Mouse (Mus musculus) midbrain, embryonic 16.5 days (tissue): ENCODE results near the gene Cul1. TPM values are rescaled to one million over a fixed set of nuclear protein-coding genes. Genes with fewer than 3 reads are reported as not detected.
"Not testable (repeated sequence)": the region's sequence is repeated elsewhere in the genome, so short reads cannot be mapped to it uniquely, and the experiment has no call there.

Experiments used
- ATAC-seq: fragments of 200-750 bp; cut with Nextera tagmentation; 2 replicates; pipeline ENCODE4 v1.8.0; 2017; ENCODE audit warnings: moderate TSS enrichment
- H3K27ac ChIP-seq: fragments of 300-500 bp; sonication (generic); 2 replicates; pipeline ENCODE4 v1.5.1; 2014; ENCODE audit warnings: mild to moderate bottlenecking, low read length, mixed read lengths
- H3K27me3 ChIP-seq: fragments of 300-500 bp; sonication (generic); 2 replicates; pipeline ENCODE4 v1.6.1; 2014; ENCODE audit warnings: low read depth, low read length, mixed read lengths; ENCODE audit not compliant: control insufficient read depth, insufficient read depth
- H3K36me3 ChIP-seq: fragments of 300-500 bp; sonication (generic); 2 replicates; pipeline ENCODE4 v1.6.1; 2014; ENCODE audit warnings: mild to moderate bottlenecking, low read length, moderate library complexity, mixed read lengths; ENCODE audit not compliant: control insufficient read depth, insufficient read depth
- H3K4me1 ChIP-seq: fragments of 300-500 bp; sonication (generic); 2 replicates; pipeline ENCODE4 v1.6.1; 2014; ENCODE audit warnings: mild to moderate bottlenecking, low read length, mixed read lengths; ENCODE audit not compliant: control insufficient read depth, insufficient read depth
- H3K4me2 ChIP-seq: fragments of 300-500 bp; sonication (generic); 2 replicates; pipeline ENCODE4 v1.6.1; 2014; ENCODE audit warnings: mild to moderate bottlenecking, low read length, mixed read lengths
- H3K4me3 ChIP-seq: fragments of 300-500 bp; sonication (generic); 2 replicates; pipeline ENCODE4 v1.5.1; 2014; ENCODE audit warnings: low read depth, mild to moderate bottlenecking, low read length, moderate library complexity, mixed read lengths
- H3K9ac ChIP-seq: fragments of 300-500 bp; sonication (generic); 2 replicates; pipeline ENCODE4 v1.6.1; 2014; ENCODE audit warnings: low read depth, low read length, mixed read lengths
- H3K9me3 ChIP-seq: fragments of 300-500 bp; sonication (generic); replicated peaks from 2 replicates; pipeline ENCODE4 v1.6.1; 2014; ENCODE audit warnings: mild to moderate bottlenecking, low read length, mixed read lengths; ENCODE audit not compliant: control insufficient read depth, poor library complexity, severe bottlenecking
- WGBS: fragments of 180-500 bp; shearing (Covaris S2); extraction: QIAGEN DNeasy Blood & Tissue Kit; methylation state at CpG from one replicate; pipeline ENCODE4 v1.1.7; 2014; 5-methylcytosine and 5-hydroxymethylcytosine counted together
- polyA plus RNA-seq: library from polyadenylated mRNA; unstranded; fragments of >200 nt; fragmentation: Nextera tagmentation; extraction: Ambion mirVana; gene quantifications from 2 replicates; pipeline ENCODE4 v1.2.1, GENCODE M21; 2015

Gene Cul1
- polyA plus RNA-seq, 1 experiment from 2014 or later: 130 TPM

GRCm38 (mm10) chr6:47432795-47433194 lies 20.4 kb upstream of the Cul1 start:
- not testable (repeated sequence) for H3K9ac ChIP-seq, H3K36me3 ChIP-seq, H3K4me3 ChIP-seq, H3K4me2 ChIP-seq, H3K9me3 ChIP-seq, H3K27ac ChIP-seq, ATAC-seq, H3K27me3 ChIP-seq, H3K4me1 ChIP-seq
- WGBS: 93% methylated on average over 8 of the region's 12 CpGs

- no peaks in the 10 kb centered on the region for H3K27me3 ChIP-seq
- H3K9me3 ChIP-seq: no peaks in the 10 kb centered on the region
- H3K27ac ChIP-seq: no peak overlapping the region
- H3K4me2 ChIP-seq: no peak overlapping the region
- 79% methylated on average over 2 of the region's 2 CpGs for WGBS
- H3K9ac ChIP-seq: no peak overlapping the region
- no peaks in the 10 kb centered on the region for H3K4me1 ChIP-seq
- H3K4me3 ChIP-seq: no peak overlapping the region
- no peaks in the 10 kb centered on the region for H3K36me3 ChIP-seq
- no peak for ATAC-seq
Observed at GRCm38 (mm10) chr6:47440080-47440479, 13.1 kb upstream of the Cul1 start.

GRCm38 (mm10) chr6:47447658-47448057 lies 5.5 kb upstream of the Cul1 start:
- Histone ChIP-seq H3K27me3 (no peaks in the 10 kb centered on the region), H3K9ac (no peak overlapping the region), H3K36me3 (no peaks in the 10 kb centered on the region), H3K4me3 (no peak overlapping the region), H3K4me1 (no peaks in the 10 kb centered on the region), H3K9me3 (no peaks in the 10 kb centered on the region), H3K4me2 (no peak overlapping the region), H3K27ac (no peak overlapping the region)
- 87% methylated on average over 1 of the region's 1 CpGs for WGBS
- no peak for ATAC-seq

DNA sequence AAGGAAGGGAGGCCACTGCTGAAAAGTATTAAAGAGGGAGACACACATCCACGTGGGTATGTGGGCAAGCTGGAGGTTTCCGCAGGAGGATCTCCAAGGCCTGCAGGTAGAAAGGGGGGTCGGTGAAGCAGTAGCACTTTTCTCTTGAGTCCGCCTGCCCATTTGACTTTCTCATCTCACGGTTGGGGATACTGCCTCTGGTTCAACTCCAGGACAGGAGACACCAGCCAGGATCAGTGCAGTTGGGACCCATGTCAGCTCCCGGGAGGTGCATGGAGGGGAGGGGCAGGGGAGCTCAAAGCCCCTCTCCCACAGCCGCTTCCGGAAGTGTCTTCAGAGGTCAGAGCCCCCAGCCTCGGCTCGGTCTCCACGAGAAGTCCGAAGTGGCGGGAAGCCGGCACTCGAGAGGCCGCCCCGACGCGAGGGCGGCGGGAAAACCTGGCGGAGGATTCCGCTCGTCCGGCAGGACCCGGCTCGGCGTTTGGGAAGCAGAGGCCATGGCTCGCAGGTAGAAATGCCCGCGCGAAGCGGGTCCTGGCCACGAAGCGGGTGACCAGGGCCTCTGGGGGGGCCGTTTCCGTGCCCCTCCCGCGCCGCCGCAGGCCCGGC lies 428 bp downstream of the Cul1 start:
- Histone ChIP-seq H3K9me3 (no peaks in the 10 kb centered on the region), H3K9ac (peak overlapping the region; percentile 100), H3K4me2 (peak overlapping the region; percentile 81), H3K4me1 (peaks cover 29% of the 10 kb centered on the region), H3K27ac (peak overlapping the region; percentile 97), H3K27me3 (no peaks in the 10 kb centered on the region), H3K36me3 (no peaks in the 10 kb centered on the region), H3K4me3 (peak overlapping the region; percentile 98)
- peak; percentile 70 for ATAC-seq
- under 1% methylated on average over 41 of the region's 42 CpGs for WGBS

DNA sequence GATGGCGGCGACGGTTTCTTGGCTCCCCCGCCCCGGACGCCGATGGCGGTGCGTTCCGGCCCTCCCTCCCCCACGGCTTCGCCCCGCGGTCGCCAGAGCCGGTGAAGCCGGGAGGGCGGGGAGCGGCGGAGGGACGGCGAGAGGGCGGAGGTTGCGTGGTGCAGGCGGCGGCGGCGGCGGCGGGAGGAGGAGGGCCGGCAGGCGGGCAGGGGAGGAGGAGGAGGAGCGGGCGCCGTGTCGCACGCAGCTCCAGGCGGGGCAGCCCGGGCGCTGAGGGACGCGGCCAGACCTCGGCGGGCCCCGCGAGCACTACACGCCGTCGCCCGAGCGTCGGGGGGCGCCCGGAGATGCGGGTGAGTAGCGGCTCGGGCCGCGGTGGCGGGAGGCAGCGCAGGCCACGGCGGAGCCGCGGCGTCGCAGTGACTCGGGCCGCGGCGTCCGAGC lies 955 bp downstream of the Cul1 start:
- Histone ChIP-seq H3K9ac (peak overlapping the region; percentile 100), H3K4me1 (peaks cover 29% of the 10 kb centered on the region), H3K4me3 (peak overlapping the region; percentile 98), H3K27ac (peak overlapping the region; percentile 97), H3K9me3 (no peaks in the 10 kb centered on the region), H3K4me2 (peak overlapping the region; percentile 95), H3K27me3 (no peaks in the 10 kb centered on the region), H3K36me3 (no peaks in the 10 kb centered on the region)
- peak; percentile 93 for ATAC-seq
- under 1% methylated on average over 32 of the region's 72 CpGs for WGBS

- peak overlapping the region; percentile 100 for H3K9ac ChIP-seq
- ATAC-seq: peak; percentile 82
- H3K4me1 ChIP-seq: peaks cover 29% of the 10 kb centered on the region
- H3K36me3 ChIP-seq: no peaks in the 10 kb centered on the region
- no peaks in the 10 kb centered on the region for H3K27me3 ChIP-seq
- H3K4me2 ChIP-seq: peak overlapping the region; percentile 95
- peak overlapping the region; percentile 98 for H3K4me3 ChIP-seq
- WGBS: under 1% methylated on average over 76 of the region's 79 CpGs
- peak overlapping the region; percentile 97 for H3K27ac ChIP-seq
- no peaks in the 10 kb centered on the region for H3K9me3 ChIP-seq
Observed at GRCm38 (mm10) chr6:47454575-47455571, 1.7 kb downstream of the Cul1 start.

- Histone ChIP-seq H3K9ac (peak overlapping the region; percentile 46; the same call in 1 of the 2 replicates), H3K27me3 (no peaks in the 10 kb centered on the region), H3K4me2 (peak overlapping the region; percentile 95), H3K4me3 (peak overlapping the region; percentile 98), H3K27ac (no peak overlapping the region), H3K36me3 (no peaks in the 10 kb centered on the region), H3K9me3 (no peaks in the 10 kb centered on the region), H3K4me1 (peaks cover 29% of the 10 kb centered on the region)
- no peak for ATAC-seq
- WGBS: 88% methylated on average over 1 of the region's 1 CpGs
Observed at GRCm38 (mm10) chr6:47455843-47456242, 2.6 kb downstream of the Cul1 start.

DNA sequence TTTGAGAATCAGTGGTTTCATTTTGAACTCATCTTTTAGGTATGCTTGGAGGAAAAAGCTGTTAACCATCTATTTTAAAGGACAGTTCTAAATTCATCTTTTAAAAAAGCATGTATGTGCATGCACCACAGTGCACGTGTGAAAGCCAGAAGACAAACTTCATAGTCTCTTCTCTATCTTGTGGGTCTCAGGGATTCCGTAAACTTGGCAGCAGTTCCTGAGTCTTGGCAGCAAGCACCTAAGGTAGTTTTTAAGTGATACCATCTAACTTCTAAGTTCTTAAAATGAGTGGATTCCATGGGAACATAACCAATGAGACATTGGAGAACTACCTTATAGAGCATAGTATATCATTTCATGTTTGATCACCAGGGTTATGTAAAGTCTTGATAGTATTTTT lies 3.7 kb downstream of the Cul1 start:
- WGBS: 78% methylated on average over 2 of the region's 2 CpGs
- Histone ChIP-seq H3K9me3 (no peaks in the 10 kb centered on the region), H3K4me2 (no peak overlapping the region), H3K27me3 (no peaks in the 10 kb centered on the region), H3K4me3 (no peak overlapping the region), H3K4me1 (peaks cover 29% of the 10 kb centered on the region), H3K9ac (no peak overlapping the region), H3K27ac (no peak overlapping the region), H3K36me3 (no peaks in the 10 kb centered on the region)
- ATAC-seq: no peak

- Histone ChIP-seq H3K27ac (no peak overlapping the region), H3K36me3 (no peaks in the 10 kb centered on the region), H3K4me3 (no peak overlapping the region), H3K27me3 (no peaks in the 10 kb centered on the region), H3K4me2 (no peak overlapping the region), H3K4me1 (no peaks in the 10 kb centered on the region), H3K9me3 (0 out of 2 replicates have a peak, but pooled peaks cover 2% of the 10 kb centered on the region), H3K9ac (no peak overlapping the region)
- no peak for ATAC-seq
- WGBS: 77% methylated on average over 2 of the region's 2 CpGs
Observed at GRCm38 (mm10) chr6:47465400-47465799, 12.2 kb downstream of the Cul1 start.
